Mouse (Mus musculus) heart, embryonic 10.5 days (tissue): ENCODE results near the gene Pbx1. TPM values are rescaled to one million over a fixed set of nuclear protein-coding genes. Genes with fewer than 3 reads are reported as not detected.

ENCODE experiments used
- DNase-seq: peaks from one replicate; pipeline ENCODE4 v3.0.0-alpha.2; 2017; ENCODE audit warnings: low spot score
- H3K27ac ChIP-seq: fragments of 300-500 bp; sonication (generic); 2 replicates; pipeline ENCODE4 v1.5.1; 2016; ENCODE audit warnings: mild to moderate bottlenecking
- H3K27me3 ChIP-seq: fragments of 300-500 bp; sonication (generic); 2 replicates; pipeline ENCODE4 v1.6.1; 2016; ENCODE audit warnings: mild to moderate bottlenecking; ENCODE audit not compliant: poor library complexity, insufficient read depth, severe bottlenecking
- H3K36me3 ChIP-seq: fragments of 300-500 bp; sonication (generic); 2 replicates; pipeline ENCODE4 v1.6.1; 2016; ENCODE audit warnings: mild to moderate bottlenecking, moderate library complexity
- H3K4me1 ChIP-seq: fragments of 300-500 bp; sonication (generic); 2 replicates; pipeline ENCODE4 v1.6.1; 2016; ENCODE audit warnings: mild to moderate bottlenecking
- H3K4me3 ChIP-seq: fragments of 300-500 bp; sonication (generic); 2 replicates; pipeline ENCODE4 v1.5.1; 2016; ENCODE audit warnings: mild to moderate bottlenecking, moderate library complexity
- H3K9me3 ChIP-seq: fragments of 300-500 bp; sonication (generic); 2 replicates; pipeline ENCODE4 v1.6.1; 2016; ENCODE audit warnings: mild to moderate bottlenecking, moderate library complexity
- WGBS: fragments of 180-500 bp; shearing (Covaris S2); methylation state at CpG from one replicate; pipeline ENCODE4 v1.1.7; 2016; 5-methylcytosine and 5-hydroxymethylcytosine counted together
- polyA plus RNA-seq: library from polyadenylated mRNA; unstranded; fragments of >200 nt; fragmentation: Nextera tagmentation; extraction: Ambion mirVana; gene quantifications from 2 replicates; pipeline ENCODE4 v1.2.1, GENCODE M21; 2016

Gene Pbx1
- polyA plus RNA-seq, 1 experiment from 2014 or later = 29.5 TPM

- no peaks in the 10 kb centered on the region for H3K4me1 ChIP-seq
- no peaks in the 10 kb centered on the region for H3K27me3 ChIP-seq
- H3K36me3 ChIP-seq = peaks cover 53% of the 10 kb centered on the region
- H3K27ac ChIP-seq = no peak overlapping the region
- H3K9me3 ChIP-seq = no peaks in the 10 kb centered on the region
- no peak overlapping the region for H3K4me3 ChIP-seq
- 81% methylated on average over 6 of the region's 6 CpGs for WGBS
- no peak for DNase-seq
Measured at GRCm38 (mm10) chr1:168197195-168197907, 234.7 kb downstream of the Pbx1 start.

GRCm38 (mm10) chr1:168193364-168193763, 238.7 kb downstream of the Pbx1 start:
- Histone ChIP-seq H3K9me3 (no peaks in the 10 kb centered on the region), H3K4me1 (no peaks in the 10 kb centered on the region), H3K27ac (no peak overlapping the region), H3K27me3 (no peaks in the 10 kb centered on the region), H3K4me3 (no peak overlapping the region), H3K36me3 (peaks cover 37% of the 10 kb centered on the region)
- 91% methylated on average over 7 of the region's 7 CpGs for WGBS
- DNase-seq = no peak

- Histone ChIP-seq H3K4me3 (no peak overlapping the region), H3K36me3 (peaks cover 42% of the 10 kb centered on the region), H3K27ac (no peak overlapping the region), H3K27me3 (no peaks in the 10 kb centered on the region), H3K4me1 (peaks cover 8% of the 10 kb centered on the region; the same call in 1 of the 2 replicates), H3K9me3 (no peaks in the 10 kb centered on the region)
- no peak for DNase-seq
- WGBS = 93% methylated on average over 8 of the region's 8 CpGs
Measured at GRCm38 (mm10) chr1:168182816-168183215, 249.3 kb downstream of the Pbx1 start.

GRCm38 (mm10) chr1:168180622-168181441, 251.2 kb downstream of the Pbx1 start:
- 0 out of 2 replicates have a peak, but pooled peaks cover 5% of the 10 kb centered on the region for H3K4me1 ChIP-seq
- no peak overlapping the region for H3K4me3 ChIP-seq
- peaks cover 38% of the 10 kb centered on the region for H3K36me3 ChIP-seq
- WGBS = 79% methylated on average over 9 of the region's 9 CpGs
- no peak overlapping the region for H3K27ac ChIP-seq
- no peak for DNase-seq
- no peaks in the 10 kb centered on the region for H3K9me3 ChIP-seq
- no peaks in the 10 kb centered on the region for H3K27me3 ChIP-seq

GRCm38 (mm10) chr1:168179691-168180090, 252.4 kb downstream of the Pbx1 start:
- Histone ChIP-seq H3K4me3 (no peak overlapping the region), H3K4me1 (0 out of 2 replicates have a peak, but pooled peaks cover 5% of the 10 kb centered on the region), H3K27ac (no peak overlapping the region), H3K36me3 (peaks cover 44% of the 10 kb centered on the region), H3K9me3 (no peaks in the 10 kb centered on the region), H3K27me3 (no peaks in the 10 kb centered on the region)
- no peak for DNase-seq
- WGBS = 91% methylated on average over 11 of the region's 11 CpGs

- Histone ChIP-seq H3K9me3 (no peaks in the 10 kb centered on the region), H3K27ac (no peak overlapping the region), H3K27me3 (no peaks in the 10 kb centered on the region), H3K4me1 (0 out of 2 replicates have a peak, but pooled peaks cover 5% of the 10 kb centered on the region), H3K36me3 (peaks cover 47% of the 10 kb centered on the region), H3K4me3 (no peak overlapping the region)
- WGBS = 80% methylated on average over 1 of the region's 1 CpGs
- DNase-seq = peak; percentile 3
Measured at GRCm38 (mm10) chr1:168178611-168179010, 253.5 kb downstream of the Pbx1 start.

GRCm38 (mm10) chr1:168175586-168175985, 256.5 kb downstream of the Pbx1 start:
- Histone ChIP-seq H3K27me3 (no peaks in the 10 kb centered on the region), H3K27ac (no peak overlapping the region), H3K4me3 (no peak overlapping the region), H3K36me3 (peaks cover 27% of the 10 kb centered on the region), H3K9me3 (no peaks in the 10 kb centered on the region), H3K4me1 (0 out of 2 replicates have a peak, but pooled peaks cover 5% of the 10 kb centered on the region)
- DNase-seq = no peak
- WGBS = 85% methylated on average over 4 of the region's 4 CpGs

GRCm38 (mm10) chr1:168169791-168170190, 262.3 kb downstream of the Pbx1 start:
- Histone ChIP-seq H3K36me3 (peaks cover 14% of the 10 kb centered on the region; the same call in 1 of the 2 replicates), H3K4me3 (no peak overlapping the region), H3K27me3 (no peaks in the 10 kb centered on the region), H3K4me1 (peaks cover 13% of the 10 kb centered on the region), H3K27ac (no peak overlapping the region), H3K9me3 (no peaks in the 10 kb centered on the region)
- WGBS = 91% methylated on average over 8 of the region's 8 CpGs
- DNase-seq = no peak

- peaks cover 8% of the 10 kb centered on the region; the same call in 1 of the 2 replicates for H3K36me3 ChIP-seq
- 81% methylated on average over 10 of the region's 10 CpGs for WGBS
- no peak for DNase-seq
- H3K9me3 ChIP-seq = no peaks in the 10 kb centered on the region
- H3K4me1 ChIP-seq = peaks cover 19% of the 10 kb centered on the region
- no peak overlapping the region for H3K4me3 ChIP-seq
- no peaks in the 10 kb centered on the region for H3K27me3 ChIP-seq
- H3K27ac ChIP-seq = no peak overlapping the region
Measured at GRCm38 (mm10) chr1:168169052-168169779, 262.9 kb downstream of the Pbx1 start.

- H3K27ac ChIP-seq = no peak overlapping the region
- WGBS = 92% methylated on average over 5 of the region's 5 CpGs
- no peaks in the 10 kb centered on the region for H3K9me3 ChIP-seq
- H3K36me3 ChIP-seq = no peaks in the 10 kb centered on the region; the same call in 1 of the 2 replicates
- H3K4me3 ChIP-seq = no peak overlapping the region
- H3K4me1 ChIP-seq = peaks cover 20% of the 10 kb centered on the region
- no peaks in the 10 kb centered on the region for H3K27me3 ChIP-seq
- DNase-seq = no peak
Measured at GRCm38 (mm10) chr1:168167781-168168180, 264.3 kb downstream of the Pbx1 start.

GRCm38 (mm10) chr1:168166841-168167240, 265.2 kb downstream of the Pbx1 start:
- no peaks in the 10 kb centered on the region for H3K27me3 ChIP-seq
- DNase-seq = no peak
- H3K4me3 ChIP-seq = no peak overlapping the region
- H3K4me1 ChIP-seq = peaks cover 20% of the 10 kb centered on the region
- H3K9me3 ChIP-seq = no peaks in the 10 kb centered on the region
- H3K27ac ChIP-seq = no peak overlapping the region
- 91% methylated on average over 2 of the region's 2 CpGs for WGBS
- H3K36me3 ChIP-seq = no peaks in the 10 kb centered on the region; the same call in 1 of the 2 replicates

GRCm38 (mm10) chr1:168164945-168165344, 267.1 kb downstream of the Pbx1 start:
- Histone ChIP-seq H3K4me3 (no peak overlapping the region), H3K27ac (no peak overlapping the region), H3K4me1 (peaks cover 20% of the 10 kb centered on the region), H3K9me3 (no peaks in the 10 kb centered on the region), H3K27me3 (no peaks in the 10 kb centered on the region), H3K36me3 (peaks cover 4% of the 10 kb centered on the region; the same call in 1 of the 2 replicates)
- no peak for DNase-seq
- WGBS = 68% methylated on average over 3 of the region's 3 CpGs
